Mouse (Mus musculus) thymus, adult 18-20 months (tissue): ENCODE results near the gene Zfp366.
"Not testable (repeated sequence)": the region's sequence is repeated elsewhere in the genome, so short reads cannot be mapped to it uniquely, and the experiment has no call there.

Experiments used
- DNase-seq, 2 experiments: peaks; one replicate each; pipeline ENCODE4 v3.0.0; 2022; ENCODE audit warnings: mixed read lengths in 2 of 2

The Zfp366 gene

GRCm38 (mm10) chr13:99184155-99184886, at the start of gene Zfp366:
Zfp366 (plus strand) TSS chr13:99184823.
- no peak for DNase-seq

GRCm38 (mm10) chr13:99138351-99139255, 46.0 kb upstream of the Zfp366 start:
- no peak for DNase-seq

GRCm38 (mm10) chr13:99146355-99146871, 38.2 kb upstream of the Zfp366 start:
- DNase-seq = no peak

- DNase-seq = no peak
Measured at GRCm38 (mm10) chr13:99147645-99148111, 36.9 kb upstream of the Zfp366 start.

- no peak for DNase-seq
Measured at GRCm38 (mm10) chr13:99149551-99150305, 34.9 kb upstream of the Zfp366 start.

GRCm38 (mm10) chr13:99150626-99151025, 34.0 kb upstream of the Zfp366 start:
- DNase-seq = no peak

GRCm38 (mm10) chr13:99151121-99151520, 33.5 kb upstream of the Zfp366 start:
- no peak for DNase-seq

- no peak for DNase-seq
Measured at GRCm38 (mm10) chr13:99152305-99152930, 32.2 kb upstream of the Zfp366 start.

- DNase-seq = no peak
Measured at GRCm38 (mm10) chr13:99157709-99158108, 26.9 kb upstream of the Zfp366 start.

GRCm38 (mm10) chr13:99158773-99159172, 25.9 kb upstream of the Zfp366 start:
- DNase-seq = no peak

- no peak for DNase-seq
Measured at GRCm38 (mm10) chr13:99163071-99163470, 21.6 kb upstream of the Zfp366 start.

- DNase-seq = no peak
Measured at GRCm38 (mm10) chr13:99163521-99164359, 20.9 kb upstream of the Zfp366 start.

- DNase-seq = no peak
Measured at GRCm38 (mm10) chr13:99164360-99164759, 20.3 kb upstream of the Zfp366 start.

- no peak for DNase-seq
Measured at GRCm38 (mm10) chr13:99169401-99169800, 15.2 kb upstream of the Zfp366 start.

- no peak for DNase-seq
Measured at GRCm38 (mm10) chr13:99170337-99170736, 14.3 kb upstream of the Zfp366 start.

GRCm38 (mm10) chr13:99173849-99174248, 10.8 kb upstream of the Zfp366 start:
- no peak for DNase-seq

- DNase-seq = not testable (repeated sequence)
Measured at GRCm38 (mm10) chr13:99182828-99183227, 1.8 kb upstream of the Zfp366 start.

GRCm38 (mm10) chr13:99183257-99183895, 1.2 kb upstream of the Zfp366 start:
- DNase-seq = no peak

GRCm38 (mm10) chr13:99185573-99185972, 950 bp downstream of the Zfp366 start:
- DNase-seq = no peak

- no peak for DNase-seq
Measured at GRCm38 (mm10) chr13:99186138-99186853, 1.7 kb downstream of the Zfp366 start.
